Mouse (Mus musculus): Measurements from ENCODE around the gene Grm8. TPM values are rescaled to one million over a fixed set of nuclear protein-coding genes. Genes with fewer than 3 reads are reported as not detected.
A peak's percentile ranks its signal among the peaks of the same experiment; 100 is the strongest.

Grm8 gene
- polyA plus RNA-seq, 1 experiment, result 6.7 TPM

DNA sequence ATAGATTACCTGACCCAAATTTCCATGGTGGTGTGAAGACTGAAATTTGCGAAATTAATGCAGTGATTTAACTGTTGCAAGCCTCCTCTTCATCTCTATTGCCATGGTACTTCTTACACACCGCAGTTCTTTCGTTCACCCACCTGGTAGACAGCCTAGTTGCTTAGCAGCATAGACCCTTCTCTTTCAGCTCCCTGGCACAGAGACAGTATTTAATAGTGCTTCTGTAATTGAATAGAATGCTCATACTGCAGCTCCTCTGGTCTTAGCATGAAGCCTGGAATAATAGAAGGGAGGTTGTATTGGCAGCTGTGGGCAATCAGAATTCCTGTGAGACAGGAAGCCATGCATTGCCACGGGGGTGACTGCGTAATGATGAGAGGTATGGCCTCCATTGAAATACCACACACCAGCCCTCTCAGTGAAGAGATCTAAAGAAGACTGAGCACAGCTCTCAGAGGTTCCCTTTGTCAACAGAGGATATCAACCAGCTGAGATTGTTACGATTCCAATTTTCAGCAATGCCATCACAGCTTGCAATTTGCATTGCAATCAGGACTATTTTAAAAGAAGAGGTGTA is 178.6 kb downstream of the Grm8 start:
- TF ChIP-seq POLR2A (IDR thresholded peaks at IDR 0.05; ENCODE audit: borderline replicate concordance, extremely low read depth, insufficient read depth, insufficient read length, poor library complexity, severe bottlenecking), result no peak
- no peak for TF ChIP-seq CTCF (IDR thresholded peaks at IDR 0.05; ENCODE audit: borderline replicate concordance, extremely low read depth, insufficient read depth, insufficient read length)
- peak; percentile 66 for DNase-seq (ENCODE audit: low read depth)

DNA sequence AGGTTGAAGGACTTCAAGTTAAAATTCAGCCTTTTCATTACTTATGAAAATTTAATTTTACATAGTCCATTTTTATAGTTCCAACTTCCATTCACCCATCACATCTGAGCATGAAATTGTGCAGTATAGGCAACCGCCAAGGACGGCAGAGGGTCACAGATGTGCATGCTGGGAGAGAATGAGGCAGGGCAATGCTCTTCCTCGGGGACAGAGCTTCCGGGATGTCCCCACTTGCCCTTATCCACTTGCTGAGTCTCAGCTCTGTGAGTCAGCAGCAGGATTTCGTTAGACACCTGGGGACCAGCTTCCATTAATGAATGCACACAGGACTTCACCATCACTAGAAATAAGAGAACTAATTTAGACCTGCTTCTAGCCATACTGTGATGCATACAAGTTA is 183.5 kb downstream of the Grm8 start:
- no peak for DNase-seq (ENCODE audit: low read depth)
- TF ChIP-seq CTCF (IDR thresholded peaks at IDR 0.05; ENCODE audit: borderline replicate concordance, extremely low read depth, insufficient read depth, insufficient read length) (no peak), POLR2A (IDR thresholded peaks at IDR 0.05; ENCODE audit: borderline replicate concordance, extremely low read depth, insufficient read depth, insufficient read length, poor library complexity, severe bottlenecking) (no peak)

DNA sequence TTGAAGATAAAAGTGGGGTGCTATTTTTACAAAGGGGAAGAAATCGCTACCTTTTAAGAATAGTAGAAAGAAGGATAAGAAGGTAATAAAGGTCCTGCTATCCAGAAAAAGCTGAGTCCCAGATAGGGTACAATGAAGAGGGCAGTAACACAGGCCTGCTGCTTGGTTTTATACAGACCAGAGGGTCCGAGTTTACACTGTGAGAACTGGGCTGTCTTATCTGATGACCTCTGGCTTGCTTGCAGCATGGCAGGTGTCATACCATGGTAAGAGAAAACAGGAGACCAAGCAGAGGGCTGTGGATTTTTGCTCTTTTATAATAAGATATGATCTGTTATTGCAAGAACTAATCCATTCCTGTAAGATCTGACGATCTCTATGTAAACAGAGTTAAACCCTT is 206.9 kb downstream of the Grm8 start:
- DNase-seq (ENCODE audit: low read depth), result no peak
- TF ChIP-seq CTCF (IDR thresholded peaks at IDR 0.05; ENCODE audit: borderline replicate concordance, extremely low read depth, insufficient read depth, insufficient read length), result no peak

DNA sequence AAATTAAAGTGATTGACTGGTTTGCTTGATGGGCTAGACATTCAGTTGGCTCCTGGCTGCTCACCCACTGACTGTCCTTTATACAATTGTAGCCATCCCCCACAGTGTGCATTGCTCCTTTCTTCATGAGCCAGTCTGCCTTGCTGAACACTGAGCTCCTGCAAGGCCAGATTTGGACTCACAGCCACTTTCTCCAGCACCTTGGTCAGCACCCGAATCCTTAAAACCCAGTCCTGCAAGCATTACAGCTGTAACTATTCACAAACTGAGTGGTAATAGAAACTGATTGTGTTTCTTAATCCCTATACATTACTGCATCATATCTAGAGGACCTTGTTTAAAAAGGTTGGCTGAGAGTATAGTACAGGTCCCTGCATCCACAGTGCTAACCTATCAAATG is 221.7 kb downstream of the Grm8 start:
- peak; percentile 26 for DNase-seq (ENCODE audit: low read depth)
- TF ChIP-seq CTCF (IDR thresholded peaks at IDR 0.05; ENCODE audit: borderline replicate concordance, extremely low read depth, insufficient read depth, insufficient read length) (no peak), POLR2A (IDR thresholded peaks at IDR 0.05; ENCODE audit: borderline replicate concordance, extremely low read depth, insufficient read depth, insufficient read length, poor library complexity, severe bottlenecking) (no peak)

DNA sequence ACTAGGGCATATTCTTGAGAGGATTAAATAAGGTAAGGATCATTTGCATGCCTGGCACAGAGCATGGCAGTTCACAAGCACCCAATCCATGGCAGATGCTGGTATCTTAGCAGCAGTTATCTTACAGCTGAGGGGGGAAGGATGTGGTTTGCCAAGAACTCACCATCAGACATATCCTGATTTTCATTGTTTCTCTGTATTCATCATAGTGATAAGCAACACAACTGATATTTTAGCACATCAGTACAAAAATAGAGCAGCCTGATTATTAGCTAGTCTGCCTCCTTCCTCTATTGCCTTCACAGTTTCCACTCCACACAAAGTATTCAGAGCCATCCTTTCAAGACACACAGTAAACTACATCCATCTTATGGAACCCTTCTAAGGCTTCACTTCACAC is 230.6 kb downstream of the Grm8 start:
- DNase-seq (ENCODE audit: low read depth), result peak; percentile 28
- TF ChIP-seq POLR2A (IDR thresholded peaks at IDR 0.05; ENCODE audit: borderline replicate concordance, extremely low read depth, insufficient read depth, insufficient read length, poor library complexity, severe bottlenecking) (no peak), CTCF (IDR thresholded peaks at IDR 0.05; ENCODE audit: borderline replicate concordance, extremely low read depth, insufficient read depth, insufficient read length) (no peak)

DNA sequence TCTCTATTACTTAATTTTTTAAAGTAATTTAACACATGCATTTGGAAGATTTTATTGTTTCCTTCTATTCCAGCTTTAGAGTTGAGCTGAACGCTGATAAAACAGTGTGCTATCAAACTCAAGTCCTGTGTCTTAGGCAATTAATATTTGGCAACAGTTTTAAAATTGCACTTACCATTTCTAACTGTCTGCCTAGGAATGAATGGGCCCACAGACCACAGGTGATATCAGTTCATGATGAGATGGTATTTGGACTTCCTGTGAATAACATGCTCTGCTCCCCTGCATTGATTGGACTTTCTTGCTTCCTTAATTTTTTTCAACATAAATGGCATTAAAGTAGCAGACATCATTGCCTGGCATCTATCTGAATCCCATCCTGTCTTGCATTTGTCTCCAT is 232.8 kb downstream of the Grm8 start:
- TF ChIP-seq CTCF (IDR thresholded peaks at IDR 0.05; ENCODE audit: borderline replicate concordance, extremely low read depth, insufficient read depth, insufficient read length) (no peak), POLR2A (IDR thresholded peaks at IDR 0.05; ENCODE audit: borderline replicate concordance, extremely low read depth, insufficient read depth, insufficient read length, poor library complexity, severe bottlenecking) (no peak)
- no peak for DNase-seq (ENCODE audit: low read depth)

DNA sequence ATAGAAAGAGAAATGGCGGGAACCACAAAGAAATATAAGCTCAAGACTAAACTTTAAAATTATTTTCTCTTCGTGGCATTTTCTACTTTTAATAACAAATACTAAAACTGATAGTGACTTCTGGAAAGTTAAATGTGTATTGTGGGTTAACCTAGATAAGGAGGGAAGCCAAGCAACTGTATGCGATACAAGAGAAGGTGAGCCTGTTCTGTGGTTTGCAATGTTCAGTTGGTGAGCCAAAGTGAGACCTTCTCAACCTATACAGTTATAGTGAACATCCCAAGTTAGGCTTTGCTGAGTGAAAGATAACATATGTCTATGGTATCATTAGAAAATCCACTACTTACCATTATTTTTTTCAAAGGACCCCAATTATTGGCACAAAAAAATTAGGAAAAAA is 233.6 kb downstream of the Grm8 start:
- no peak for DNase-seq (ENCODE audit: low read depth)
- no peak for TF ChIP-seq CTCF (IDR thresholded peaks at IDR 0.05; ENCODE audit: borderline replicate concordance, extremely low read depth, insufficient read depth, insufficient read length)
- no peak for TF ChIP-seq POLR2A (IDR thresholded peaks at IDR 0.05; ENCODE audit: borderline replicate concordance, extremely low read depth, insufficient read depth, insufficient read length, poor library complexity, severe bottlenecking)

DNA sequence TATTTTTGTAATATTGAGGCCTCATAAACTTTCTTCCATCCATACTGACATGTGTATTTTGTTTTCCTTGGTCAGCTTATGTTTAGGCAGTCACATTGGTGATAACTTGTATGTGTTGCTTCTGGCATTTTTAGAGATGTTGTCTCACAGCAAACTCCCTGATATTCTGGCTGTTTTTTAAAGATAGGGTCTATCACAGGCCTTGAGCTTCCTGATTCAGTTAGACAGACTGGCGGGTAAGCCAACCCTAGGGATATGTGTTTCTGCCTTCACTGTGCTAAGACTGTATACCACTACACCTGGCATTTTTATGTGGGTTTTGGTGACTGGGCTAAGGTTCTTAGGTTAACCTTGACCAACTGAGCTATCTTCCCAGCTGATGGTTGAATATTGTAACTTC is 239.8 kb downstream of the Grm8 start:
- DNase-seq (ENCODE audit: low read depth), result no peak
- TF ChIP-seq POLR2A (IDR thresholded peaks at IDR 0.05; ENCODE audit: borderline replicate concordance, extremely low read depth, insufficient read depth, insufficient read length, poor library complexity, severe bottlenecking) (no peak), CTCF (IDR thresholded peaks at IDR 0.05; ENCODE audit: borderline replicate concordance, extremely low read depth, insufficient read depth, insufficient read length) (no peak)

DNA sequence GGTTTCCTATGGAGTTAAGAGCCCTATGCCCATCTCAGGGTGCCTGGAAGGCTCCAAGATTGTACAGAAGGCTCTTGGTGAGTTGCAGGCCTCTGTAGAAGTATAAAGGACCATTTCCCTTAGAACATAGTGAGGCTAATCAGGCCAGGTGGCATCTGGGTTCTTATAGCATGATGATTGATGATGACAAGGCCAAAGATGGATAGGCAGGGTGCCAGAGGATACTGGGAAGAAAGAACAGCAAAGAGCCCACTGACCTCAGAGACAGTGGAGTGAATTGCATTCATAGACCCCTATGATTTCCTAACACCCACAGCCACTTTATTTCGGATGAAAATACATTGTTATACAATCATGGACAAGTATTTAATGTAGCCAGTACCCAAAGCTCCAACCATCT is 242.1 kb downstream of the Grm8 start:
- no peak for TF ChIP-seq CTCF (IDR thresholded peaks at IDR 0.05; ENCODE audit: borderline replicate concordance, extremely low read depth, insufficient read depth, insufficient read length)
- no peak for TF ChIP-seq POLR2A (IDR thresholded peaks at IDR 0.05; ENCODE audit: borderline replicate concordance, extremely low read depth, insufficient read depth, insufficient read length, poor library complexity, severe bottlenecking)

DNA sequence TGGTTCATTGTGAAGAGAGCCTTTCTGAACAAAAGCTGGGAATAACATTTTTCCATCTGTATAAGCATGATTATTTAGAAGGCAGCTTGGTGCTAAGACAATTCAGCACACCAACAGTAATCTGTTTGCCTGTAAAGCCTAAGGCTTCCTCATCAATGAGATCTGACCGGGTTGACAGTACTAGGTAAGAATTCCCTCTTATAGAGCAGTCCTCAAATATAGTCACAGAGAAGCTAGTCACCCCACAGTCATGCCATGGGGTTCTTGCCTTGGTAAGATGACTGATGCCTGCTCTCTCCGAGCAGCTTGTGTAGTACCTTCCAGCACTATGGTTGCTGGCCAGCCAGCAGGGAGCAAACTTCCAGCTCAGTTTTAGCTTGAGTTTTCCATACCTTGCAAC is 246.6 kb downstream of the Grm8 start:
- no peak for TF ChIP-seq POLR2A (IDR thresholded peaks at IDR 0.05; ENCODE audit: borderline replicate concordance, extremely low read depth, insufficient read depth, insufficient read length, poor library complexity, severe bottlenecking)
- no peak for TF ChIP-seq CTCF (IDR thresholded peaks at IDR 0.05; ENCODE audit: borderline replicate concordance, extremely low read depth, insufficient read depth, insufficient read length)
- DNase-seq (ENCODE audit: low read depth), result no peak

More for the DNA sequence above, 242.1 kb downstream of the Grm8 start:
- DNase-seq (ENCODE audit: low read depth), result no peak

DNA sequence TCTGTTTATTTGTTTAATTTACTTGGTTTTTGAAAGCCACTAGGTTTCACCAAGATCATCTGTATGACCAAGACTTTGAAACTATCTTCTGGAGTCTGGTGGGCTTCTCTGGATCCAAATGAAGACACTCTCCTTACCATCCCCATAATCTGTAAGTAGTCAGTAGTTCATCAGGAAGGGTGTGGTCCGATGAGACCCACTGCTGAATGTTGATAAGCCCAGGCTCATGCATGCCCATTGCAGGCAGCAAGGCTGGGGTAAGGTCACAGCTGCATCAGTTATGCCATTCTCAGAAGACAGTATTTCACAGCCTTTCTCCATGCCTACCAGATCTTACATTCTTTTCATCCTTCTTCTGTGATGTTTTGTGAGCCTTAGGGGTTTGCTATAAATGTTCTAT is 247.1 kb downstream of the Grm8 start:
- TF ChIP-seq CTCF (IDR thresholded peaks at IDR 0.05; ENCODE audit: borderline replicate concordance, extremely low read depth, insufficient read depth, insufficient read length) (no peak), POLR2A (IDR thresholded peaks at IDR 0.05; ENCODE audit: borderline replicate concordance, extremely low read depth, insufficient read depth, insufficient read length, poor library complexity, severe bottlenecking) (no peak)
- no peak for DNase-seq (ENCODE audit: low read depth)

DNA sequence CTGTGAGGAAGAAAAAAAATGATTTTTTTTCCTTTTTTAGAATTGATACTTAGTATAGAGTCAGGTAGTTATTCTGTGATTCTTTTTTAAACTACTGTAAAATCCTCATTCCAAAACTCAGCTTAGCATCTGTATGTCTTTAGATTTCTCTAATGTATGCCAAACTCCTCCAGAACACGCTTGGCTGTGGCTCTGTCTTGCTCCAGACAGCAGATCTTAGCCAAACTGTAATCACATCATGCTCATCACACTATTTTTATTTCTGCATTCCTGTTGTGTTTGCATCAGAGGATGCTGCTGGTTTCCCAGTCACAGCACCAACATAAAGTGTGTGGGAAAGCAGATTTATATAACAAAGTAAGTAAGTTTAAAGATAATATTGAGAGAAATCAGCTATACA is 249.2 kb downstream of the Grm8 start:
- TF ChIP-seq POLR2A (IDR thresholded peaks at IDR 0.05; ENCODE audit: borderline replicate concordance, extremely low read depth, insufficient read depth, insufficient read length, poor library complexity, severe bottlenecking) (no peak), CTCF (IDR thresholded peaks at IDR 0.05; ENCODE audit: borderline replicate concordance, extremely low read depth, insufficient read depth, insufficient read length) (no peak)

More for the DNA sequence above, 249.2 kb downstream of the Grm8 start:
- DNase-seq (ENCODE audit: low read depth), result no peak
